Mouse (Mus musculus): ENCODE data around the gene Erc2.
A peak's percentile ranks its signal among the peaks of the same experiment; 100 is the strongest.

The Erc2 gene

GRCm38 (mm10) chr14:28505586-28506375 lies 883.6 kb downstream of the Erc2 start:
- H3K4me3 ChIP-seq (replicated peaks; ENCODE audit: low read length): peak overlapping the region; percentile 73
- H3K36me3 ChIP-seq (ENCODE audit: insufficient read depth, low read length): no peaks in the 10 kb centered on the region
- H3K27me3 ChIP-seq (ENCODE audit: insufficient read depth, low read length): peaks cover 100% of the 10 kb centered on the region
- H3K9me3 ChIP-seq (ENCODE audit: low read length): no peaks in the 10 kb centered on the region
- TF ChIP-seq POU5F1 (IDR thresholded peaks at IDR 0.05; ENCODE audit: borderline replicate concordance, low read length): no peak; the same call in 1 of the 2 replicates
- TF ChIP-seq CTCF (conservative IDR thresholded peaks at IDR 0.05; ENCODE audit: low read length): no peak
- TF ChIP-seq NANOG (IDR thresholded peaks at IDR 0.05; ENCODE audit: borderline replicate concordance, low read length): no peak
- peaks cover 61% of the 10 kb centered on the region for H3K4me1 ChIP-seq (replicated peaks; ENCODE audit: low read depth, low read length)

GRCm38 (mm10) chr14:28506376-28506831 lies 884.2 kb downstream of the Erc2 start:
- Histone ChIP-seq H3K9me3 (ENCODE audit: low read length) (no peaks in the 10 kb centered on the region), H3K36me3 (ENCODE audit: insufficient read depth, low read length) (no peaks in the 10 kb centered on the region), H3K4me1 (replicated peaks; ENCODE audit: low read depth, low read length) (peaks cover 64% of the 10 kb centered on the region), H3K4me3 (replicated peaks; ENCODE audit: low read length) (peak overlapping the region; percentile 73), H3K27me3 (ENCODE audit: insufficient read depth, low read length) (peaks cover 99% of the 10 kb centered on the region)
- TF ChIP-seq POU5F1 (IDR thresholded peaks at IDR 0.05; ENCODE audit: borderline replicate concordance, low read length) (no peak), NANOG (IDR thresholded peaks at IDR 0.05; ENCODE audit: borderline replicate concordance, low read length) (no peak), CTCF (conservative IDR thresholded peaks at IDR 0.05; ENCODE audit: low read length) (no peak)

GRCm38 (mm10) chr14:28507011-28507410 lies 884.8 kb downstream of the Erc2 start:
- Histone ChIP-seq H3K36me3 (ENCODE audit: insufficient read depth, low read length) (no peaks in the 10 kb centered on the region), H3K27me3 (ENCODE audit: insufficient read depth, low read length) (peaks cover 99% of the 10 kb centered on the region), H3K4me1 (replicated peaks; ENCODE audit: low read depth, low read length) (peaks cover 70% of the 10 kb centered on the region), H3K9me3 (ENCODE audit: low read length) (no peaks in the 10 kb centered on the region), H3K4me3 (replicated peaks; ENCODE audit: low read length) (no peak overlapping the region)
- TF ChIP-seq POU5F1 (IDR thresholded peaks at IDR 0.05; ENCODE audit: borderline replicate concordance, low read length) (no peak), NANOG (IDR thresholded peaks at IDR 0.05; ENCODE audit: borderline replicate concordance, low read length) (no peak), CTCF (conservative IDR thresholded peaks at IDR 0.05; ENCODE audit: low read length) (no peak)

GRCm38 (mm10) chr14:28507471-28507870 lies 885.2 kb downstream of the Erc2 start:
- H3K9me3 ChIP-seq (ENCODE audit: low read length): no peaks in the 10 kb centered on the region
- TF ChIP-seq CTCF (conservative IDR thresholded peaks at IDR 0.05; ENCODE audit: low read length) (peak; percentile 60), NANOG (IDR thresholded peaks at IDR 0.05; ENCODE audit: borderline replicate concordance, low read length) (no peak)
- H3K27me3 ChIP-seq (ENCODE audit: insufficient read depth, low read length): peaks cover 98% of the 10 kb centered on the region
- H3K4me1 ChIP-seq (replicated peaks; ENCODE audit: low read depth, low read length): peaks cover 74% of the 10 kb centered on the region
- no peak overlapping the region for H3K4me3 ChIP-seq (replicated peaks; ENCODE audit: low read length)
- no peaks in the 10 kb centered on the region for H3K36me3 ChIP-seq (ENCODE audit: insufficient read depth, low read length)

- H3K4me1 ChIP-seq (replicated peaks; ENCODE audit: low read depth, low read length): peaks cover 85% of the 10 kb centered on the region
- peaks cover 96% of the 10 kb centered on the region for H3K27me3 ChIP-seq (ENCODE audit: insufficient read depth, low read length)
- no peaks in the 10 kb centered on the region for H3K36me3 ChIP-seq (ENCODE audit: insufficient read depth, low read length)
- H3K4me3 ChIP-seq (replicated peaks; ENCODE audit: low read length): peak overlapping the region; percentile 75
- H3K9me3 ChIP-seq (ENCODE audit: low read length): no peaks in the 10 kb centered on the region
- no peak for TF ChIP-seq NANOG (IDR thresholded peaks at IDR 0.05; ENCODE audit: borderline replicate concordance, low read length)
Measured at GRCm38 (mm10) chr14:28508288-28509258, 886.3 kb downstream of the Erc2 start.

- Histone ChIP-seq H3K36me3 (ENCODE audit: insufficient read depth, low read length) (no peaks in the 10 kb centered on the region), H3K4me1 (replicated peaks; ENCODE audit: low read depth, low read length) (peaks cover 89% of the 10 kb centered on the region), H3K9me3 (ENCODE audit: low read length) (no peaks in the 10 kb centered on the region)
Measured at GRCm38 (mm10) chr14:28509441-28510340, 887.5 kb downstream of the Erc2 start.

GRCm38 (mm10) chr14:28510341-28511028 lies 888.3 kb downstream of the Erc2 start:
- Histone ChIP-seq H3K27me3 (ENCODE audit: insufficient read depth, low read length) (peaks cover 91% of the 10 kb centered on the region), H3K4me1 (replicated peaks; ENCODE audit: low read depth, low read length) (peaks cover 87% of the 10 kb centered on the region), H3K9me3 (ENCODE audit: low read length) (no peaks in the 10 kb centered on the region), H3K4me3 (replicated peaks; ENCODE audit: low read length) (peak overlapping the region; percentile 75), H3K36me3 (ENCODE audit: insufficient read depth, low read length) (no peaks in the 10 kb centered on the region)
- TF ChIP-seq NANOG (IDR thresholded peaks at IDR 0.05; ENCODE audit: borderline replicate concordance, low read length): no peak
- no peak for TF ChIP-seq POU5F1 (IDR thresholded peaks at IDR 0.05; ENCODE audit: borderline replicate concordance, low read length)
- TF ChIP-seq CTCF (conservative IDR thresholded peaks at IDR 0.05; ENCODE audit: low read length): no peak

More at GRCm38 (mm10) chr14:28509441-28510340, 887.5 kb downstream of the Erc2 start:
- Histone ChIP-seq H3K4me3 (replicated peaks; ENCODE audit: low read length) (peak overlapping the region; percentile 75), H3K27me3 (ENCODE audit: insufficient read depth, low read length) (peaks cover 91% of the 10 kb centered on the region)
- no peak for TF ChIP-seq POU5F1 (IDR thresholded peaks at IDR 0.05; ENCODE audit: borderline replicate concordance, low read length)

Measured in E14TG2a.4 (cell line).